Mouse (Mus musculus) splenic B cell, adult 2 months (primary cell): ENCODE measurements around the gene Stn1.

Experiments
- DNase-seq: peaks from one replicate; pipeline ENCODE4 v3.0.0-alpha.2; 2011; ENCODE audit warnings: low read depth, low spot score
- H3K27me3 ChIP-seq: 2 replicates; pipeline ENCODE4 v1.6.1; 2012; ENCODE audit warnings: mild to moderate bottlenecking, low read length, moderate library complexity, mixed read lengths; ENCODE audit not compliant: control insufficient read depth, poor library complexity, insufficient read depth, severe bottlenecking
- H3K36me3 ChIP-seq: 2 replicates; pipeline ENCODE4 v1.6.1; 2012; ENCODE audit warnings: mild to moderate bottlenecking, low read length, moderate library complexity, mixed read lengths; ENCODE audit not compliant: control insufficient read depth, poor library complexity, insufficient read depth, severe bottlenecking

Stn1 gene

DNA sequence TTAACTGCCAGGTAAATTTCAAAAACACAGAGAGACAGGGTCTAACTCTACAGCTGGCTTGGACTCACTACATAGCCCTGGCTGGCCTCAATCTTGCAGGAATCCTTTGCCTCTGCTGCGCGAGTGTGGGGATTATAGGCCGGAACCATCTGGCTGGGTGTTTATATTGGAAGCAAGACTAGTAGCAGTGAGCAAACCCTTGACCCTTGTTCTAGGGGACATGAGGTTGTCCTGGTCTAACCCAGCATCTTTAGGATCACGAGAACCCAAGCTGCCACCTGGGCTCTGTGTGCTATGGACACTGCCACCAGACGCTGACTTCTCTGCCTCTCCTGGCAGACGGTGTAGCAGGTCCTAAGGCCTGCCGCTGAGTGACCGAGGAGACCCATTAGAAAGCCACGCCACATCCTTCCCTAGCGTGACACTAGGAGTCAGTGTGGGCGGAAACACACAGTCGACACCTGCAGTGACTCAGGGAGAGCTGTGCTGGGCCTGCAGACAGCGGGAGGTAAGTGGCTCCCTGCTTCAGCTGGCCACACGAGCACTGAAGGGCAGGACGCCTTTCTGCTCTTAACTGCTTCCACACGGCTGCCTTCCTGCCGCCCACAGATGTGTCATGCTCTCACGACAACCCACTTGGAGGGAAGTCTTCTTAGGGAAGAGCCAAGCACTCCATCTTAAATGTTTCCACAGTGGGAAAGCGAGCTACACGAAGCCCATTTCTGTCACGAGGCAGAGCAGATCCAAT lies 10.9 kb downstream of the Stn1 start:
- Histone ChIP-seq H3K36me3 (peaks cover 6% of the 10 kb centered on the region), H3K27me3 (no peaks in the 10 kb centered on the region)
- DNase-seq: no peak

DNA sequence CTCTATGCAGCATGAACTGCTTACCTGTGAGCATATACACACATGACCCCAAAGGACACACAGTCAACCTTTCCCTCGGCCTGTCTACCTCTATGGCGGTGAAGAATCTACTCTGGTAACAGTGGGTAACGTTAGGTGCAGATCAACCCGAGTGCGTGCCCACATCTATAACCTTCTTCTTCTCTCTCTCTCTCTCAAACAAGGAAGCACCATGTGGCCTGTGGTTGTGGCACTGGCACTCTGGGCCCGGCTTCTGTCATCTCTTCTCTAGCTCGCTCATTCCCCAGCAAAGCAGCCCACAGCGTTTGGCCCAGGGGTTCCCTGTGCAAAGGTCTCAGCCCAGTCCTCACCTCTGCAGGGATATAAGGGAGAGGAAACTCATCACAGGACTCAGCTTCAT lies 12.4 kb downstream of the Stn1 start:
- H3K36me3 ChIP-seq: peaks cover 4% of the 10 kb centered on the region; the same call in 1 of the 2 replicates
- DNase-seq: no peak
- H3K27me3 ChIP-seq: no peaks in the 10 kb centered on the region

DNA sequence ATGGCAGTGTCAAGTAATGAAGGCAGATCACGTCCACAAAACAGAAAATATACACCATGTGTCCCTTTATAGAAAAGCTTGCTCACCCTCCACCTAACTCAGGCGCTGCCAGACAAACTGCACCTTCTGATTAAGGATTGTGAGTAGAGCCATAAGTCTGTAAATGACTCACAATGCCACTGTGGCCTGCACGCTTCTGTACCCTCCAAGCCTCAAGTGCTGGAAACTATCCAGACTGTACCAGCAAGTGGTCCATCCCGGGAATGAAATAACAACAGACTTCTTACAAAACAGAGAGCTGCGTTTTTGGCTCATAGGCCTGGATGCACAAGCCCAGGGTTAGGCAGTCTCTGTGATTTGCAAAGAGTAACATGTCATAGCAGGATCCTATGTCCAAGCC lies 15.9 kb downstream of the Stn1 start:
- H3K27me3 ChIP-seq: no peaks in the 10 kb centered on the region
- no peak for DNase-seq
- H3K36me3 ChIP-seq: no peaks in the 10 kb centered on the region

DNA sequence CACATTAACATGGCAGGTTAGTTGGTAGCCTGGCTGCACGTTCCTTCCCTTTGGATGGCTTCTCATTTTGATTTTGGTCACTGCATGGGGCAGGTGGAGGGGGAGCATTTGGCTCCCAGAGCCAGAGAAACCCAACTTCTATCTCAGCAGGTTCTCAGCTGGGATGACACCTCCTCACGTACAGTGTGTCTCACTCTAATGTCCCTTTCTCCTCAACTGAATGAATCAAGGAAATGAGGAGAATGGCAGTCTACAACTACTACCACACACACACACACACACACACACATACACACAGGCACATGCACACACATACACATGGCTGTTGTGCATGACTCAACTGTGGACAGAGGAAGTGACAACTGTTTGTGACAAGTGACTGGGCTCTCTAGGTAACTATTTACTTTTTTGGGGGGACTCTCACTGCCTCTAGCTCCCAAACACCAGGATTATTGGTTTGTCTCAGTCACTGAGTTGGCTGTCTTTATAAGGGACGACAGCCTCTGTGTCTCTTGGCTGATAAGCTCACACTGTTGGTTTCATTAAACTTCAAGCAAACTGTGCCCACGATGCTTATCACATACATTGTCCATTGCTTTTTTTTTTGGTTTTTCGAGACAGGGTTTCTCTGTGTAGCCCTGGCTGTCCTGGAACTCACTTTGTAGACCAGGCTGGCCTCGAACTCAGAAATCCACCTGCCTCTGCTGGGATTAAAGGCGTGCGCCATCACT lies 18.0 kb downstream of the Stn1 start:
- no peaks in the 10 kb centered on the region for H3K27me3 ChIP-seq
- DNase-seq: no peak
- no peaks in the 10 kb centered on the region for H3K36me3 ChIP-seq

DNA sequence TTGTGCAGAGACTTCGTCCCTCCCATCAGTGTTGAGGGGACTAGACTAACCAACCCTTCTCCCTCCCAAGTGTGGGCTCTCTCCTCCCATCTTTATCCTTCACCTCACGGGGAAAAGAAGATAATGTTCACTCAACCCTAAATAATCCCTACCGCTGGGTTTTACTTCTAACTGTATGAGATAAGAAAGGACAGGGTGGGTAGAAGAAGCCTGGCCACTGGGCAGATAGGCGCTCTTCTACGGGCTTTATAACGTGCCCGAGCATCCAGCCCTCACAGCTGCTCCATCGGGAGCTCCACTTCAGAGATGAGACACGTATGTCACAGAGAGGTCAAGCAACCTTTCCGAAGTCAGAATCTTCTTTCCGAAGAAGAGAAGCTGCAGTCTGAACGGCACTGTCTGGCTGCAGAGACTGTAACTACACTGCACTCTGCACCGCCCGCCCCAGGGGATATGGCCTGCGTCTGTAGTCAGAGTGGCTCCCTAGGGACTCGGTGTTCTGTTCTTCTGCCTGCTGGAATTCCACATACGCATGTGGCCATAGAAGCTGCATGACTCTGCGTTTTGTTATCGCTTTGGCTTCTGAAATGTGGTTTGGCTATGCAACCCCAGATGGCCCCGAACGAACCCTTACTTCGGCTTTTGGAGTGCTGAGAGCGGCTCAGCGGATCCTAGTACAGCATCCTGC lies 18.7 kb downstream of the Stn1 start:
- Histone ChIP-seq H3K36me3 (no peaks in the 10 kb centered on the region), H3K27me3 (no peaks in the 10 kb centered on the region)
- peak; percentile 10 for DNase-seq

DNA sequence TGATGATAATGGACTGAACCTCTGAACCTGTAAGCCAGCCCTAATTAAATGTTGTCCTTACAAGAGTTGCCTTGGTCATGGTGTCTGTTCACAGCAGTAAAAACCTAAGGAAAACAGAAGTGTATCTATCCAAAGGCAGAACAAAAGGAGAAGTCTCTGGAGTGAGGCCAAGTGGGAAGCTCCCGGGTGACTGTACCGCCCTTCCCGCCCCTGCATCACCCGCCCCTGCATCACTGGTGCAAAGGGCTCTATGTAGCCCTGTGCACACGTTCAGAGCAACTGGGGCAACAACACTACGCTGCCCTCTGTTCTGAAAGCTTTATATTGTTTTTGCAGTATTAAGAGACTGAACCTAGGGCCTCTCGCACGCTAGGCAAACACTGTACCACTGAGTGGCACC lies 19.7 kb downstream of the Stn1 start:
- Histone ChIP-seq H3K27me3 (no peaks in the 10 kb centered on the region), H3K36me3 (no peaks in the 10 kb centered on the region)
- DNase-seq: no peak

DNA sequence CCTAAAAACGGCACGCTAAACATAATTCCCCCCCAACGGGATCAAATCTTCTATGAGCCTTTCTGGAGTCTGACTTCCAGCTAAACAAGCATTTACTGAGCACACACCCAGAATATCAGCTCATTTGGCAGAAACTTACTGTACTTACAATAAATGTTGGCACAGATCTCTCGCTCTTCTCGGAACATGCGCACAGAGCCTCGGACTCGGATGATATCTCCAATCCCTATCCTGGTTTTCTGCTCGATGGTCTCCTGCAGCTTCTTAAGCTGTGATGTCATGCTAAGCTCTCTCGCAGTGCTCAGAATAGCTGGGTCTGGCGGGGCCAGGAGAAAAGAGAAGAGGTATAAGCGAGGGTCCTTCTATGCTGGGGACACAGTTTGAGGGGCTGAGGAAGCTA lies 20.4 kb downstream of the Stn1 start:
- Histone ChIP-seq H3K36me3 (no peaks in the 10 kb centered on the region), H3K27me3 (no peaks in the 10 kb centered on the region)
- DNase-seq: no peak

DNA sequence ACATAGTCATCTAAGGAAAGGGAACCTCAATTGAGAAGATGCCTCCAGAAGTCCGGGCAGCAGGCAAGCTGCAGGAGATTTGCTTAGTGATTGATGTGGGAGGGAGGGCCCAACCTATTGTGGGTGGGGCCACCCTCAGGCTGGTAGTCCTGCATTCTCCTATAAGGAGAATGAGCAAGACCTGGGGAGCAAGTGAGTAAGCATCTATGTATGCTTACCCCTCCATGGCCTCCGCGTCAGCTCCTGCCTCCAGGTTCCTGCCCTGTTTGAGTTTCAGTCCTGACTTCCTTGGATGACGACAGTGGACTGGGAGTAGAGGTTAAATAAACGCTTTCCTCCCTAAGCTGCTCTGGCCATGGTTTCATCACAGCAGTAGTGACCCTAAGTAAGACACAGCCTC lies 22.2 kb downstream of the Stn1 start:
- Histone ChIP-seq H3K27me3 (no peaks in the 10 kb centered on the region), H3K36me3 (no peaks in the 10 kb centered on the region)
- no peak for DNase-seq

DNA sequence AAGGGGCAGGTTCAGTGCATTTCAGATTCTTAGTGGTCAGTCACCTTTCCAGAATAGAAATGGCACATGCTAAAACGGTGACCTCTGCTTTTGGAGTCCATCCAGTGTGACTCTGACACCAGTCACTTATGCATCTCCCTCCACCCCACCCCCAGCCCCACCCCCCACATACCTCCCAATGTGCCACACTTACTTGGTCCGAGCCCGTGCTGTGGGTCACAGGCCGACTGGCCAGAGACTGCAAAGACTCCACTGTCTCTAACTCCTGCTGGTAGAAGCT lies 23.7 kb downstream of the Stn1 start:
- H3K36me3 ChIP-seq: no peaks in the 10 kb centered on the region
- DNase-seq: no peak
- H3K27me3 ChIP-seq: no peaks in the 10 kb centered on the region

DNA sequence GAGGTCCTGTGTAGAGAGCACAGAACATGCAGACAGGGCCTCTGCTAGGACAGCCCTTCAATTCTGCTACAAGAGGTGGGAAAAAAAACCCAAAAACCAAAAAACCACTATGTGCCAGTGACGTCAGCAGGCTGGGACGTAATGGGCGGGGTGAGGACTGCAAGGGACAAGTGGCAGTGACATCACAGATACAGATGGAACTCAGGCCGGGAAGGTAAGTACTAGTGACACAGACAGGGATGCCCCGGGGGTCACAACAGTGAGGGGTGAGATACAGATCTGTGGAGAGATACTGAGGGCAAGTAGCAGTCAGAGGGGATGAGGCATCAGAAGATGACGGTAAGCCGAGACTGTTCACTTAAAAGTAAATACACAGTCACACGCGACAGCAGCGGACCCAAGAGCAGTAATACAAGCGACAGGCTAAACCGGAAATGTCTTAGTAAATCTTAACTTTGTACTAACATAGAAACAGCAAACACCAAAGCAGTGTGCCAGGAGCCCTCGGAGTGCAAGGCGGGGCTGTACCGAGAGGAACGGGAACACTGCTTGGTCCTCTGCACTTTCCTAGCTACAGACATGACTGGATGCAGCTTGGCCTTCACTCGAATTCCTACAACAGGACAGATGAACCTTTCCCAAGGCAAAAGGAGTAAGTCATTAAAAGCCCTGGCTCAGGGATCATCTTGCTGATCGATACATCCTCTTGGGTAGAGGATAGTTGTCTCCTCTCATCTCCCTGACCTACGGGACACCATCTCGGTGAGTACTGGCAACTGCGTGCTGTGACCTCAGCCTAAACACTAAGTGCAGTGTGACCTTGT lies 24.3 kb downstream of the Stn1 start:
- Histone ChIP-seq H3K36me3 (no peaks in the 10 kb centered on the region), H3K27me3 (no peaks in the 10 kb centered on the region)
- DNase-seq: no peak

DNA sequence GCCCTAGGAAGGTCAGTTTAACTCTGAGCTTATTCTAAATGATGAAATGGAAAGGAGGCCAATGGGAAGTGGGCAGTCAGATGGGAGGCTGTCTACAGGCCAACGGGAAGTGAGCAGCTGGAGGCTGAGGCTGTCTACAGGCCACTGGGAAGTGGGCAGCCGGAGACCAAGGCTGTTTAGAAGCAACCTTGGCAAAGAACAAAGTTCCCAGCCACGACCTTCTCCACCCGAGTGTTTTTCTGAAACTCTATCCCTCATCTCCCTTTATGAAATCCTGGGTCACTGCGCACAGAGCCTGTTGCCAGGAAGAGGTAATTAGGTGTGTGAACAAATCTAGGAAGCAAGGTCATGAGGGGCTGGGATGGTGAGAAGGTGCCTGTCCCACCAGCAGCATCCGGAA lies 25.3 kb downstream of the Stn1 start:
- H3K27me3 ChIP-seq: no peaks in the 10 kb centered on the region
- no peaks in the 10 kb centered on the region for H3K36me3 ChIP-seq
- no peak for DNase-seq

DNA sequence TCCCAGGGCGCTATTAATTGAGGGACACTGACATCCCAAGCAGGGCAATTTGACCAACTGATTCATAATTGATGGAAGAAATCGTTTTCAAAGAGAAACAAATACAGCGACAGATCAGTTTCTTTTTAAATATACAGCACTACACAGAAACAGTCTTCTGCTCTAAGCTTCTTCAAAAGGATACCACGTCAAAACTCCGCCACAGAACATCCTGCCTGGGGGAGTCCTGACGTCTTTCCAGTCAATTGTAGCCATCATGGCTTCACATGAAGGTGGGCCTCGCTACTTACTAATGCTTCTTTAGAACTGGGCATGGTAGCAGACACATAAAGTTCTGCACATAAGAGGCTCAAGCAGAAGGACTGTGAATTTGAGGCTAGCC lies 26.0 kb downstream of the Stn1 start:
- peak; percentile 16 for DNase-seq
- H3K27me3 ChIP-seq: no peaks in the 10 kb centered on the region
- H3K36me3 ChIP-seq: no peaks in the 10 kb centered on the region

DNA sequence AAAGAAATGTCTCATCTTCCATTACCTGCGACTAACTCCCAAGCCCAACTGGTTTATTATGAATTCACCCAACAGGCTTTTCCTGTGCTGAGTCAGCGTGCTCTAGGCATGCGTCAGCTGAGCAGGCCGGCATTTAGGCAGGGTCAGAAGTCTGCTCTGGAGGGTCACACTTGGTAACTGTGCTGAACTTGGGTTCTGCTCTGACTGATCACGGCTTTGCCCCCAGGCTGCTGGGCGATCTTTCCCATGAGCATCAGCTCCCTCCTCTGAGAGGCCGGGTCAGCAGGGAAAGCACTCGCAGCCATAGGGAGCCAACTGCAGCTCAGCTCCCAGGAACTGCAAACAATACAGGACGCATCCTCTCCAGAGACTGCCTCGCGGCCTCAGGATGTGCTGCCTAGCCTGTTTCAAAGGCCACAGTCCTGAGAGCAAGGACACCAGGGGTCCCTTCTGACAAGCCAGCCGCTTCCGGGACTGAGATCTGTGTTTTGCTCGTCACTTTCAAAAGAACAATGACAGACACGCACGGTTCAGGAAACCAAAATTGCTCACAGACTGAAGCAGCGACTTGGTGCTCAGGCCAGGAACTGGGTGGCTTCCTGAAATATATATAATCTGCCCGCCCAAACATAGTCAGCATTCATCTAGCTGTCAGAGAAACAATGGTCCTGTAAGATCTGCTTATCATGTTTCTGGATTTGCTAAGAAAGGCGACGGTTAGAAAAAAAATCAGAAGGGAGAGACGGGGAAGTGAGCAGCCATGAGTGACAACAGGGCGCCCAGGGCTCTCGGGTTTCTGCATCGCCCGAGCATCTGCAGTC lies 26.6 kb downstream of the Stn1 start:
- Histone ChIP-seq H3K36me3 (no peaks in the 10 kb centered on the region), H3K27me3 (no peaks in the 10 kb centered on the region)
- DNase-seq: peak; percentile 28

DNA sequence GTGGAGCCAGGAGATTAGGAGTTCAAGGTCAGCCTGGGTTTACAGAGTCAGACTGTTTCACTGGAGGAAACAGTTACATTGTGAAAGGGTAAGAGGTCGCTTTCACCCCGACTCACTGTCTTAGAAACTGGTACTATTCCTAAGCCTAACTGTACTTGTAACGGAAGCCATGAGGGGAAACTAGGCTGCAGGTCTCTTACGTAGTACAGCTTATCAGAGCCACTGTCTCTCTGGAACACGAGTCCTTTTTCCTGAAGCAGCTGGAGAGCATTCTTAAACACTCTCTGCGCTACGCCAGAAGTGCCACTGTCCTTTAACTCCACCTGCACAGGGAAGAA lies 27.2 kb downstream of the Stn1 start:
- H3K27me3 ChIP-seq: no peaks in the 10 kb centered on the region
- DNase-seq: no peak
- H3K36me3 ChIP-seq: no peaks in the 10 kb centered on the region
